Mouse (Mus musculus) MEL (cell line): ENCODE measurements around the gene Zfp352. TPM values are rescaled to one million over a fixed set of nuclear protein-coding genes. Genes with fewer than 3 reads are reported as not detected.

Source experiments
- DNase-seq: peaks from one replicate; pipeline ENCODE4 v3.0.0; 2011; ENCODE audit warnings: low read depth, low spot score
- H3K27ac ChIP-seq: 2 replicates; pipeline ENCODE4 v1.5.1; 2012; ENCODE audit warnings: low read depth, mild to moderate bottlenecking, control low read depth, low read length, moderate library complexity; ENCODE audit not compliant: control insufficient read depth
- H3K27me3 ChIP-seq, 2 experiments: fragments of 150-350 bp in 1 of 2; sonication (generic) in 1 of 2; 2 replicates each; pipeline ENCODE4 v1.6.1; 2012; ENCODE audit warnings: low read length in 2 of 2, mild to moderate bottlenecking in 2 of 2, improper control_type of control experiment in 1 of 2, moderate library complexity in 1 of 2; ENCODE audit not compliant: insufficient read depth in 2 of 2, control insufficient read depth in 1 of 2
- H3K36me3 ChIP-seq, 2 experiments: 2 replicates each; pipeline ENCODE4 v1.6.1; 2012 to 2014; ENCODE audit warnings: low read length in 2 of 2, improper control_type of control experiment in 1 of 2, inconsistent platforms in 1 of 2, mild to moderate bottlenecking in 1 of 2; ENCODE audit not compliant: insufficient read depth in 2 of 2, control insufficient read depth in 1 of 2
- H3K4me1 ChIP-seq, 2 experiments: fragments of 150-350 bp in 1 of 2; sonication (generic) in 1 of 2; 2 replicates each; pipeline ENCODE4 v1.6.1; 2012; ENCODE audit warnings: low read length in 2 of 2, improper control_type of control experiment in 1 of 2, mild to moderate bottlenecking in 1 of 2; ENCODE audit not compliant: insufficient read depth in 2 of 2, control insufficient read depth in 1 of 2
- H3K4me3 ChIP-seq, 2 experiments: fragments of 150-350 bp in 1 of 2; sonication (generic) in 1 of 2; 2 replicates each; pipeline ENCODE4 v1.5.1; 2012; ENCODE audit warnings: low read depth in 2 of 2, low read length in 2 of 2, mild to moderate bottlenecking in 2 of 2, moderate library complexity in 2 of 2, control low read depth in 1 of 2, improper control_type of control experiment in 1 of 2; ENCODE audit not compliant: control insufficient read depth in 1 of 2, insufficient read depth in 1 of 2
- H3K79me2 ChIP-seq: 2 replicates; pipeline ENCODE4 v1.6.1; 2012; ENCODE audit warnings: mild to moderate bottlenecking, low read length, moderate library complexity; ENCODE audit not compliant: control insufficient read depth, poor library complexity, insufficient read depth
- H3K9ac ChIP-seq: 2 replicates; pipeline ENCODE4 v1.6.1; 2012; ENCODE audit warnings: low read depth, mild to moderate bottlenecking, control low read depth, low read length, moderate library complexity; ENCODE audit not compliant: control insufficient read depth, poor library complexity, severe bottlenecking
- H3K9me3 ChIP-seq: fragments of 150-350 bp; sonication (generic); replicated peaks from 2 replicates; pipeline ENCODE4 v1.6.1; 2012; ENCODE audit warnings: mild to moderate bottlenecking, low read length, improper control_type of control experiment, moderate library complexity; ENCODE audit not compliant: insufficient read depth
- BHLHE40 ChIP-seq: IDR thresholded peaks from 2 replicates; pipeline ENCODE4 v1.6.1; 2012; ENCODE audit warnings: low read depth, mild to moderate bottlenecking, inconsistent platforms, low read length, improper control_type of control experiment, borderline replicate concordance
- CTCF ChIP-seq, 3 experiments: IDR thresholded peaks in 2 of 3; conservative IDR thresholded peaks in 1 of 3; 2 replicates each; pipeline ENCODE4 v1.5.1; 2011 to 2012; ENCODE audit warnings: low read length in 3 of 3, low read depth in 2 of 3, mild to moderate bottlenecking in 2 of 3, improper control_type of control experiment in 1 of 3, inconsistent platforms in 1 of 3, mixed read lengths in 1 of 3, moderate library complexity in 1 of 3; ENCODE audit not compliant: control insufficient read depth in 1 of 3, insufficient read depth in 1 of 3, poor library complexity in 1 of 3, severe bottlenecking in 1 of 3
- E2F4 ChIP-seq: IDR thresholded peaks from 2 replicates; pipeline ENCODE4 v1.6.1; 2011; ENCODE audit warnings: low read depth, low read length, improper control_type of control experiment, borderline replicate concordance
- ELF1 ChIP-seq: IDR thresholded peaks from 2 replicates; pipeline ENCODE4 v1.6.1; 2014; ENCODE audit warnings: low read depth, mild to moderate bottlenecking, inconsistent platforms, low read length, improper control_type of control experiment, moderate library complexity
- GATA1 ChIP-seq: IDR thresholded peaks from 2 replicates; pipeline ENCODE4 v1.6.1; 2011; ENCODE audit warnings: low read depth, low read length, improper control_type of control experiment
- JUND ChIP-seq: IDR thresholded peaks from 2 replicates; pipeline ENCODE4 v1.6.1; 2011; ENCODE audit warnings: low read depth, mild to moderate bottlenecking, improper control_type of control experiment, low read length
- MAZ ChIP-seq: IDR thresholded peaks from 2 replicates; pipeline ENCODE4 v1.6.1; 2012; ENCODE audit warnings: low read depth, mild to moderate bottlenecking, inconsistent platforms, low read length, improper control_type of control experiment
- MEF2A ChIP-seq: IDR thresholded peaks from 2 replicates; pipeline ENCODE4 v1.6.1; 2014; ENCODE audit warnings: low read depth, mild to moderate bottlenecking, inconsistent platforms, low read length, improper control_type of control experiment; ENCODE audit not compliant: poor library complexity, insufficient replicate concordance, severe bottlenecking; ENCODE audit errors: extremely low read depth
- MXI1 ChIP-seq: IDR thresholded peaks from 2 replicates; pipeline ENCODE4 v1.6.1; 2011; ENCODE audit warnings: mild to moderate bottlenecking, low read depth, low read length, improper control_type of control experiment
- MYB ChIP-seq: IDR thresholded peaks from 2 replicates; pipeline ENCODE4 v1.6.1; 2011; ENCODE audit warnings: mild to moderate bottlenecking, low read depth, low read length, improper control_type of control experiment
- MYC ChIP-seq: IDR thresholded peaks from 2 replicates; pipeline ENCODE4 v1.6.1; 2011; ENCODE audit warnings: low read depth, mild to moderate bottlenecking, low read length, improper control_type of control experiment, moderate library complexity
- NRF1 ChIP-seq: IDR thresholded peaks from 2 replicates; pipeline ENCODE4 v1.6.1; 2014; ENCODE audit warnings: low read depth, mild to moderate bottlenecking, inconsistent platforms, low read length, improper control_type of control experiment, moderate library complexity; ENCODE audit not compliant: poor library complexity, insufficient read depth, severe bottlenecking
- POLR2AphosphoS5 ChIP-seq: IDR thresholded peaks from 2 replicates; pipeline ENCODE4 v1.6.1; 2012; ENCODE audit warnings: low read depth, borderline replicate concordance, mild to moderate bottlenecking, inconsistent platforms, low read length, moderate library complexity, mixed read lengths
- RAD21 ChIP-seq: IDR thresholded peaks from 2 replicates; pipeline ENCODE4 v1.6.1; 2011; ENCODE audit warnings: mild to moderate bottlenecking, low read depth, low read length, improper control_type of control experiment
- RCOR1 ChIP-seq: IDR thresholded peaks from 2 replicates; pipeline ENCODE4 v1.6.1; 2012; ENCODE audit warnings: low read depth, mild to moderate bottlenecking, inconsistent platforms, low read length, improper control_type of control experiment
- SIN3A ChIP-seq: IDR thresholded peaks from 2 replicates; pipeline ENCODE4 v1.6.1; 2012; ENCODE audit warnings: low read length, improper control_type of control experiment, inconsistent platforms
- SMC3 ChIP-seq: IDR thresholded peaks from 2 replicates; pipeline ENCODE4 v1.6.1; 2011; ENCODE audit warnings: low read depth, low read length, improper control_type of control experiment
- USF2 ChIP-seq, 2 experiments: IDR thresholded peaks; 2 replicates each; pipeline ENCODE4 v1.6.1; 2011 to 2012; ENCODE audit warnings: improper control_type of control experiment in 2 of 2, low read length in 2 of 2, borderline replicate concordance in 1 of 2, inconsistent platforms in 1 of 2, low read depth in 1 of 2, mild to moderate bottlenecking in 1 of 2; ENCODE audit not compliant: insufficient read depth in 1 of 2
- ZC3H11A ChIP-seq: IDR thresholded peaks from 2 replicates; pipeline ENCODE4 v1.6.1; 2012; ENCODE audit warnings: low read depth, mild to moderate bottlenecking, inconsistent platforms, low read length, improper control_type of control experiment
- ZKSCAN1 ChIP-seq: IDR thresholded peaks from 2 replicates; pipeline ENCODE4 v1.6.1; 2012; ENCODE audit warnings: low read depth, mild to moderate bottlenecking, inconsistent platforms, low read length, improper control_type of control experiment, moderate library complexity
- ZMIZ1 ChIP-seq: IDR thresholded peaks from 2 replicates; pipeline ENCODE4 v1.6.1; 2012; ENCODE audit warnings: low read depth, mild to moderate bottlenecking, inconsistent platforms, low read length, improper control_type of control experiment, moderate library complexity
- ZNF384 ChIP-seq: IDR thresholded peaks from 2 replicates; pipeline ENCODE4 v1.6.1; 2012; ENCODE audit warnings: low read depth, mild to moderate bottlenecking, inconsistent platforms, low read length, improper control_type of control experiment
- polyA plus RNA-seq, 2 experiments: library from polyadenylated mRNA; stranded (reverse) in 1 of 2; unstranded in 1 of 2; fragments of >175 nt in 1 of 2; fragments of >200 nt in 1 of 2; gene quantifications; 2 replicates each; pipeline versions ENCODE4 v1.2.1 to v1.2.4; 2012; ENCODE audit warnings: low replicate concordance in 2 of 2, low read depth in 1 of 2; ENCODE audit not compliant: insufficient read length in 2 of 2, insufficient read depth in 1 of 2, missing spikeins in 1 of 2
- total RNA-seq: library from RNA; depleted of rRNA; stranded (reverse); fragments of 300-350 nt; gene quantifications from 2 replicates; pipeline ENCODE4 v1.2.3, GENCODE M21; 2012; rRNA removed

Gene Zfp352
- total RNA-seq (not detected in 2 replicates), polyA plus RNA-seq (not detected)

DNA sequence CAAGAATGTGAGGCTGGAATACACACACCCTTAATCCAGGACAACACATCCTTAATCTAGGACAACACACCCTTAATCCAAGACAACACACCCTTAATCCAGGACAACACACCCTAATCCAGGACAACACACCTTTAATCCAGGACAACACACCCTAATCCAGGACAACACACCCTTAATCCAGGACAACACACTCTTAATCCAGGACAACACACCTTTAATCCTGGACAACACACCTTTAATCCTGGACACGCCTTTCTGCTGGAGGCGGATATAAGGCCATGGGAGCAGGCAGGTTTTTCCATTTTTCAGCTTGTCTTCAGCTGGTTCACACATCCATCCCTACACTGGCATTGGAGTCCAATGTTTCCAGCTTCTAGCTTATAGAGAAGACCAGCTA is at the start of gene Zfp352:
Zfp352 (plus strand) TSS at position 301 of the 400 bp plus-strand sequence.
- Histone ChIP-seq H3K27me3 (no peaks in the 10 kb centered on the region), H3K9me3 (no peaks in the 10 kb centered on the region), H3K4me3 (no peak within 1 kb of the TSS), H3K36me3 (no peaks in the 10 kb centered on the region), H3K27ac (no peak within 1 kb of the TSS), H3K9ac (no peak within 1 kb of the TSS), H3K79me2 (no peaks in the 10 kb centered on the region), H3K4me1 (no peaks in the 10 kb centered on the region)
- TF ChIP-seq POLR2AphosphoS5 = no peak
- TF ChIP-seq MXI1 = no peak
- no peak for TF ChIP-seq ZNF384
- no peak for TF ChIP-seq ZMIZ1
- no peak for TF ChIP-seq JUND
- TF ChIP-seq BHLHE40 = no peak
- no peak for TF ChIP-seq NRF1
- no peak for TF ChIP-seq RAD21
- TF ChIP-seq ELF1 = no peak
- TF ChIP-seq USF2 (IDR thresholded peaks at IDR 0.05; ENCODE audit: borderline replicate concordance in 1 of 2, insufficient read depth in 1 of 2, low read depth in 1 of 2, low read length in 2 of 2) = no peak
- no peak for TF ChIP-seq GATA1
- TF ChIP-seq ZKSCAN1 = no peak
- no peak for TF ChIP-seq MYB
- no peak for TF ChIP-seq SIN3A
- TF ChIP-seq MAZ = no peak
- no peak for TF ChIP-seq RCOR1
- TF ChIP-seq SMC3 = no peak
- no peak for DNase-seq

GRCm38 (mm10) chr4:90170890-90171483 is 47.6 kb upstream of the Zfp352 start:
- Histone ChIP-seq H3K4me3 (no peak overlapping the region), H3K27me3 (no peaks in the 10 kb centered on the region), H3K79me2 (no peaks in the 10 kb centered on the region), H3K27ac (no peak overlapping the region), H3K9me3 (no peaks in the 10 kb centered on the region), H3K9ac (no peak overlapping the region), H3K36me3 (no peaks in the 10 kb centered on the region), H3K4me1 (no peaks in the 10 kb centered on the region)
- TF ChIP-seq ZC3H11A (peak; percentile 11; the same call in 1 of the 2 replicates), E2F4 (no peak), SMC3 (peak; percentile 40; the same call in 1 of the 2 replicates), MEF2A (no peak), CTCF (IDR thresholded peaks at IDR 0.05 in 2 of 3, conservative IDR thresholded peaks at IDR 0.05 in 1 of 3; ENCODE audit: control insufficient read depth in 1 of 3, insufficient read depth in 1 of 3, low read depth in 2 of 3, low read length in 3 of 3, poor library complexity in 1 of 3, severe bottlenecking in 1 of 3) (peak in 1 of 3 experiments; percentile 39; a peak in 2 of 6 replicates), JUND (no peak), MAZ (no peak), ZNF384 (no peak), RAD21 (peak; percentile 27), MYC (no peak)
- peak; percentile 3 for DNase-seq
